Mouse (Mus musculus): ENCODE data around the gene Tmem121b. TPM values are rescaled to one million over a fixed set of nuclear protein-coding genes. Genes with fewer than 3 reads are reported as not detected.

Tmem121b gene
- polyA plus RNA-seq, 1 experiment, result 2.8 TPM

GRCm38 (mm10) chr6:120524796-120525195 is 31.2 kb upstream of the Tmem121b start:
- 88% methylated on average over 5 of the region's 5 CpGs for WGBS
- no peak for DNase-seq
- H3K4me3 ChIP-seq (replicated peaks; ENCODE audit: extremely low read depth, low read depth, low read length), result no peak overlapping the region
- no peak for TF ChIP-seq CTCF (IDR thresholded peaks at IDR 0.05; ENCODE audit: insufficient read depth, low read length)
- no peak for TF ChIP-seq POLR2A (IDR thresholded peaks at IDR 0.05; ENCODE audit: borderline replicate concordance, extremely low read depth, low read depth, low read length)
- H3K4me1 ChIP-seq (ENCODE audit: control insufficient read depth, insufficient read depth, low read length), result no peaks in the 10 kb centered on the region

- DNase-seq, result no peak
- TF ChIP-seq CTCF (IDR thresholded peaks at IDR 0.05; ENCODE audit: insufficient read depth, low read length) (no peak), POLR2A (IDR thresholded peaks at IDR 0.05; ENCODE audit: borderline replicate concordance, extremely low read depth, low read depth, low read length) (no peak)
- no peak overlapping the region for H3K4me3 ChIP-seq (replicated peaks; ENCODE audit: extremely low read depth, low read depth, low read length)
- WGBS, result 70% methylated on average over 5 of the region's 5 CpGs
- H3K4me1 ChIP-seq (ENCODE audit: control insufficient read depth, insufficient read depth, low read length), result no peaks in the 10 kb centered on the region
These were observed 26.0 kb upstream of the Tmem121b start for GRCm38 (mm10) chr6:120519647-120520046.

GRCm38 (mm10) chr6:120517311-120517710 is 23.7 kb upstream of the Tmem121b start:
- DNase-seq, result no peak
- whole genome bisulfite sequencing, result 84% methylated on average over 5 of the region's 5 CpGs
- no peak overlapping the region for H3K4me3 ChIP-seq (replicated peaks; ENCODE audit: extremely low read depth, low read depth, low read length)
- no peak for TF ChIP-seq CTCF (IDR thresholded peaks at IDR 0.05; ENCODE audit: insufficient read depth, low read length)
- no peak for TF ChIP-seq POLR2A (IDR thresholded peaks at IDR 0.05; ENCODE audit: borderline replicate concordance, extremely low read depth, low read depth, low read length)
- H3K4me1 ChIP-seq (ENCODE audit: control insufficient read depth, insufficient read depth, low read length), result no peaks in the 10 kb centered on the region

- WGBS, result 73% methylated on average over 6 of the region's 6 CpGs
- H3K4me3 ChIP-seq (replicated peaks; ENCODE audit: extremely low read depth, low read depth, low read length), result no peak overlapping the region
- TF ChIP-seq CTCF (IDR thresholded peaks at IDR 0.05; ENCODE audit: insufficient read depth, low read length), result no peak
- no peak for TF ChIP-seq POLR2A (IDR thresholded peaks at IDR 0.05; ENCODE audit: borderline replicate concordance, extremely low read depth, low read depth, low read length)
- H3K4me1 ChIP-seq (ENCODE audit: control insufficient read depth, insufficient read depth, low read length), result no peaks in the 10 kb centered on the region
- DNase-seq, result no peak
These were observed 23.3 kb upstream of the Tmem121b start for GRCm38 (mm10) chr6:120516879-120517278.

GRCm38 (mm10) chr6:120516422-120516821 is 22.8 kb upstream of the Tmem121b start:
- H3K4me1 ChIP-seq (ENCODE audit: control insufficient read depth, insufficient read depth, low read length), result no peaks in the 10 kb centered on the region
- no peak for DNase-seq
- 81% methylated on average over 4 of the region's 4 CpGs for WGBS
- no peak for TF ChIP-seq CTCF (IDR thresholded peaks at IDR 0.05; ENCODE audit: insufficient read depth, low read length)
- TF ChIP-seq POLR2A (IDR thresholded peaks at IDR 0.05; ENCODE audit: borderline replicate concordance, extremely low read depth, low read depth, low read length), result no peak
- no peak overlapping the region for H3K4me3 ChIP-seq (replicated peaks; ENCODE audit: extremely low read depth, low read depth, low read length)

- no peak overlapping the region for H3K4me3 ChIP-seq (replicated peaks; ENCODE audit: extremely low read depth, low read depth, low read length)
- DNase-seq, result no peak
- WGBS, result 71% methylated on average over 6 of the region's 6 CpGs
- TF ChIP-seq POLR2A (IDR thresholded peaks at IDR 0.05; ENCODE audit: borderline replicate concordance, extremely low read depth, low read depth, low read length), result no peak
- no peak for TF ChIP-seq CTCF (IDR thresholded peaks at IDR 0.05; ENCODE audit: insufficient read depth, low read length)
- H3K4me1 ChIP-seq (ENCODE audit: control insufficient read depth, insufficient read depth, low read length), result no peaks in the 10 kb centered on the region
These were observed 17.6 kb upstream of the Tmem121b start for GRCm38 (mm10) chr6:120511212-120511611.

- TF ChIP-seq POLR2A (IDR thresholded peaks at IDR 0.05; ENCODE audit: borderline replicate concordance, extremely low read depth, low read depth, low read length) (no peak), CTCF (IDR thresholded peaks at IDR 0.05; ENCODE audit: insufficient read depth, low read length) (no peak)
These were observed 16.8 kb upstream of the Tmem121b start for GRCm38 (mm10) chr6:120510425-120510824.

GRCm38 (mm10) chr6:120509975-120510374 is 16.4 kb upstream of the Tmem121b start:
- no peak for DNase-seq
- Histone ChIP-seq H3K4me1 (ENCODE audit: control insufficient read depth, insufficient read depth, low read length) (no peaks in the 10 kb centered on the region), H3K4me3 (replicated peaks; ENCODE audit: extremely low read depth, low read depth, low read length) (no peak overlapping the region)
- TF ChIP-seq CTCF (IDR thresholded peaks at IDR 0.05; ENCODE audit: insufficient read depth, low read length), result no peak
- TF ChIP-seq POLR2A (IDR thresholded peaks at IDR 0.05; ENCODE audit: borderline replicate concordance, extremely low read depth, low read depth, low read length), result no peak
- WGBS, result 72% methylated on average over 7 of the region's 7 CpGs

More at GRCm38 (mm10) chr6:120510425-120510824, 16.8 kb upstream of the Tmem121b start:
- DNase-seq, result no peak
- WGBS, result 84% methylated on average over 8 of the region's 8 CpGs
- Histone ChIP-seq H3K4me1 (ENCODE audit: control insufficient read depth, insufficient read depth, low read length) (no peaks in the 10 kb centered on the region), H3K4me3 (replicated peaks; ENCODE audit: extremely low read depth, low read depth, low read length) (no peak overlapping the region)

- Histone ChIP-seq H3K4me1 (ENCODE audit: control insufficient read depth, insufficient read depth, low read length) (no peaks in the 10 kb centered on the region), H3K4me3 (replicated peaks; ENCODE audit: extremely low read depth, low read depth, low read length) (no peak overlapping the region)
- DNase-seq, result no peak
- no peak for TF ChIP-seq POLR2A (IDR thresholded peaks at IDR 0.05; ENCODE audit: borderline replicate concordance, extremely low read depth, low read depth, low read length)
- WGBS, result 65% methylated on average over 4 of the region's 4 CpGs
These were observed 15.0 kb upstream of the Tmem121b start for GRCm38 (mm10) chr6:120508645-120509044.

- Histone ChIP-seq H3K4me1 (ENCODE audit: control insufficient read depth, insufficient read depth, low read length) (no peaks in the 10 kb centered on the region), H3K4me3 (replicated peaks; ENCODE audit: extremely low read depth, low read depth, low read length) (no peak overlapping the region)
- DNase-seq, result no peak
- 77% methylated on average over 4 of the region's 4 CpGs for WGBS
- TF ChIP-seq POLR2A (IDR thresholded peaks at IDR 0.05; ENCODE audit: borderline replicate concordance, extremely low read depth, low read depth, low read length) (no peak), CTCF (IDR thresholded peaks at IDR 0.05; ENCODE audit: insufficient read depth, low read length) (no peak)
These were observed 11.9 kb upstream of the Tmem121b start for GRCm38 (mm10) chr6:120505531-120505930.

Measured in lung, adult 2 months (tissue).